Mouse (Mus musculus): ENCODE measurements around the gene Mettl7b. TPM values are rescaled to one million over a fixed set of nuclear protein-coding genes. Genes with fewer than 3 reads are reported as not detected.

Gene Mettl7b
- polyA plus RNA-seq, 1 experiment = 0.77 TPM

DNA sequence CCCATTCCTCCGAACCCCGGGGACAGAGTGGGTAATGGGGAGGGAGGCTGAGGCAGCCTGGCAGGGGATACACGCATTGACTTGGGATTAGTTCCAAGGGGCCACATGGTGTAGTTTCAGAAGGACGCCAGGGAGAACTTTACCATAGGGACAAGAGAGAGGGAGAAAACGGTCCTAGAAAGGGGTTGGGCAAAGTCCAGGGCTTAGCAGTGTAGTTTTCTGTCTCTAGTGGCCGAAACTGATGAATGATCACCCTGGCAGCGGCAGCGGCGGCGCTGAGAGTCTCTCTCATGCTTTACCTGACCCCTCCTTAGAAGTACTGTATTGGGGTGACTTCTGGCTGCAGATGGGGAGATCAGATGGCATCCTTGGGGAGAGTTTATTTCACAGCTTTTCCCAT, 2.4 kb downstream of the Mettl7b start:
- Histone ChIP-seq H3K4me3 (replicated peaks; ENCODE audit: extremely low read depth, low read depth, low read length) (no peak overlapping the region), H3K4me1 (ENCODE audit: control insufficient read depth, insufficient read depth, low read length) (no peaks in the 10 kb centered on the region)
- DNase-seq = no peak
- WGBS = 80% methylated on average over 10 of the region's 10 CpGs
- TF ChIP-seq CTCF (IDR thresholded peaks at IDR 0.05; ENCODE audit: insufficient read depth, low read length) (no peak), POLR2A (IDR thresholded peaks at IDR 0.05; ENCODE audit: borderline replicate concordance, extremely low read depth, low read depth, low read length) (no peak)

DNA sequence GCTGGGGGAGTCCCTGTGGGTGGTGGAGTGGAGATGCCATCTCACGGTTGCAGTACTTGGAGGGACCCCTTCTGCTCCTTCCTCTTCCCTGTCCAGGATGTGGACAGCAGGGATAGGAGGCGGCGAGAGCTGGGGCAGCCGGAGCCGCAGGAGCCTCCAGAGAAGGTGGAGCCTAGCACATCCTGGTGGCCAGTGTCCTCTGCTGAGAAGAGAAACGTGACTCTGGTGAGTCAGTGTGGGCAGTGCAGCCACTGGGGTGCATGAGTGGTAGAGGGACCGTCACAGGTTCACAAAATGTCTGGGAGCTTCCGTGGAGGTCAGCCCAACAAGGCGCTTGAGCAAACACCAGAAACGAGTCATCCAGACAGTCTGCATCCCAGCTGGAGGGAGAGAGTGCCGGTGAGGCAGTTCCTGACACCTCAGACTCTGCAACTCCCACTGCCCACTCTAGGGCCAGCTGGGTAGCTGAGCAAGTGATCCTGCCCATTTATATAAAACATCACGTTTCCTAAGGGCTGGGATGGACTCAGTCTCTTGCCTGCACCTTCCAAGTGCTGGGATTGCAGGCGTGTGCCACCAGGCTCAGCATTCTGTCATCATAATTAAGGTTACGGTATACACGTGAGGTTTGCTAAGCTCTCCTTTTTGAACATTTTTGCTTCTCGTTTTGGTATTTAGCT, 10.4 kb downstream of the Mettl7b start:
- TF ChIP-seq POLR2A (IDR thresholded peaks at IDR 0.05; ENCODE audit: borderline replicate concordance, extremely low read depth, low read depth, low read length) (no peak), CTCF (IDR thresholded peaks at IDR 0.05; ENCODE audit: insufficient read depth, low read length) (no peak)
- H3K4me1 ChIP-seq (ENCODE audit: control insufficient read depth, insufficient read depth, low read length) = no peaks in the 10 kb centered on the region
- no peak for DNase-seq
- H3K4me3 ChIP-seq (replicated peaks; ENCODE audit: extremely low read depth, low read depth, low read length) = no peak overlapping the region
- 56% methylated on average over 16 of the region's 16 CpGs for WGBS

DNA sequence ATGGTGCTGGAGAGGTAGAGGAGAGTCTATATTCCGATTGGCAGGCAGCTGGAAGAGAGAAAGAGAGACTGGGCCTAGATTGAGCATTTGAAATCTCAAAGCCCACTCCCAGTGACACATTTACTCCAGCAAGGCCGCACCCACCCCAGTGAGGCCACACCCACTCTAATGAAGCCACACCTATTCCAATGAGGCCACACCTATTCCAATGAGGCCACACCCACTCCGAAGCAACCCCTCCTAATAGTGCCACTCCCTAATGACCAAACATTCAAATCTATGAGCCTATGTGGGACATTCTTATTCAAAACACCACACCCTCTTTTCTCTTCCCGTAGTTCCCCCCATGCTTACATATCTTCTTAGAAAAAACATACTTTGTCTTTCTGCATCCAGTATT, 13.3 kb downstream of the Mettl7b start:
- TF ChIP-seq POLR2A (IDR thresholded peaks at IDR 0.05; ENCODE audit: borderline replicate concordance, extremely low read depth, low read depth, low read length) (no peak), CTCF (IDR thresholded peaks at IDR 0.05; ENCODE audit: insufficient read depth, low read length) (no peak)
- 86% methylated on average over 4 of the region's 4 CpGs for WGBS
- H3K4me1 ChIP-seq (ENCODE audit: control insufficient read depth, insufficient read depth, low read length) = no peaks in the 10 kb centered on the region
- DNase-seq = no peak
- H3K4me3 ChIP-seq (replicated peaks; ENCODE audit: extremely low read depth, low read depth, low read length) = no peak overlapping the region

DNA sequence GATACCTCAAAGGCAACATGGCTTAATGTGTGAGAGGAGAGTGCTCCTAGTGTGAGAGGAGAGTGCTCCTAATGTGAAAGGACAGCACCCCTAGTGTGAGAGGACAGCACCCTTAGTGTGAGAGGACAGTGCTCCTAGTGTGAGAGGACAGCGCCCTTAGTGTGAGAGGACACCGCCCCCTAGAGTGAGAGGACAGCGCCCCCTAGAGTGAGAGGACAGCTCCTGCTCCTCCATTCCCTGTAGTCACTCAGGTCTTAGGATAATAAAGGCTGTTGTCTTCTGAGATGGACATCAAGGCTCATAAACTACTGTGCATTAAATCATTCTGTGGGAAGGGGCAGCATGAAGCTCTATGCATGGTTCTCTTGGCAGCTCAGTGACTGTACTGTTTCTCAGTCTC, 15.1 kb downstream of the Mettl7b start:
- TF ChIP-seq CTCF (IDR thresholded peaks at IDR 0.05; ENCODE audit: insufficient read depth, low read length) (peak; percentile 68), POLR2A (IDR thresholded peaks at IDR 0.05; ENCODE audit: borderline replicate concordance, extremely low read depth, low read depth, low read length) (no peak)
- DNase-seq = peak; percentile 49
- Histone ChIP-seq H3K4me1 (ENCODE audit: control insufficient read depth, insufficient read depth, low read length) (no peaks in the 10 kb centered on the region), H3K4me3 (replicated peaks; ENCODE audit: extremely low read depth, low read depth, low read length) (no peak overlapping the region)
- WGBS = 21% methylated on average over 3 of the region's 3 CpGs

DNA sequence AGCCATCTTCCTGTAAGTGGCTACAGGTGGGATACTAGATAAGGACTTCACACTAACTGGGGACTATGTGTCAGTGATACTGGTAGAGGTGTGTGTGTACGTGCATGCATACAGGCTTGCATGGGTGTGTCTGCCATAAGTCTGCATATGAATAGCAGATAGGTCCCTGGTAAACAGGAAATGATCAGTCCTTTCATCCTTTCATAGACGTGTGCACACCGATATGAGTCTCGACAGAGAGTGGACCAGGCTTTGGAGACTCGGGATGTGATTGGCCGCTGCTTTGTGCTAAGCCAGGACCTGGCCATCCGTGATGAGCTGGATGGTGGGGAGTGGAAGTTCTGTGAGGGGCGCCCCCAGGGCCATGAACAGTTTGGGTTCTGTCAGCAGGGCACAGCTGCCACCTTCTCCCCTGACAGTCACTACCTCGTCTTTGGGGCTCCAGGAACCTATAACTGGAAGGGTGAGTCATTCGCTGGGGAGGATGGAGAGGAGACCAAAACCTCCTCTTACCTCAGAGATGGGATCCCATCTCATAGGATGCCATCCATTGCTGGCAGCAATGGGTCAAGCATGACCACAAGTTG, 20.2 kb downstream of the Mettl7b start:
- Histone ChIP-seq H3K4me3 (replicated peaks; ENCODE audit: extremely low read depth, low read depth, low read length) (no peak overlapping the region), H3K4me1 (ENCODE audit: control insufficient read depth, insufficient read depth, low read length) (peaks cover 4% of the 10 kb centered on the region; the same call in 1 of the 2 replicates)
- no peak for TF ChIP-seq POLR2A (IDR thresholded peaks at IDR 0.05; ENCODE audit: borderline replicate concordance, extremely low read depth, low read depth, low read length)
- TF ChIP-seq CTCF (IDR thresholded peaks at IDR 0.05; ENCODE audit: insufficient read depth, low read length) = no peak
- WGBS = 68% methylated on average over 10 of the region's 10 CpGs
- no peak for DNase-seq

DNA sequence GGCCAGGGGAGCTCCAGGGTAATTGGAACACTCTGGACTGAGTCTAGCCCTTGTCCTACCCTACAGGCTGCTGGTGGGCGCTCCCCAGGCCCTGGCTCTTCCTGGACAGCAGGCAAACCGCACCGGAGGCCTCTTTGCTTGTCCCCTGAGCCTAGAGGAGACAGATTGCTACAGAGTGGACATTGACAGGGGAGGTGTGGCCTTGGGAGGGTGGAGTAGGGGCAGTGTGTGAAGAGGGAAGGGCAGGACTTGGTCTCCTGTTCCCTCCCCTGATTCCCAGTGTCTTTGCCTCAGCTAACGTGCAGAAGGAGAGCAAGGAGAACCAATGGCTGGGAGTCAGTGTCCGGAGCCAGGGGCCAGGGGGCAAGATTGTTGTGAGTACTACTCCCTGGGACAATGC, 21.8 kb downstream of the Mettl7b start:
- peak; percentile 24 for DNase-seq

DNA sequence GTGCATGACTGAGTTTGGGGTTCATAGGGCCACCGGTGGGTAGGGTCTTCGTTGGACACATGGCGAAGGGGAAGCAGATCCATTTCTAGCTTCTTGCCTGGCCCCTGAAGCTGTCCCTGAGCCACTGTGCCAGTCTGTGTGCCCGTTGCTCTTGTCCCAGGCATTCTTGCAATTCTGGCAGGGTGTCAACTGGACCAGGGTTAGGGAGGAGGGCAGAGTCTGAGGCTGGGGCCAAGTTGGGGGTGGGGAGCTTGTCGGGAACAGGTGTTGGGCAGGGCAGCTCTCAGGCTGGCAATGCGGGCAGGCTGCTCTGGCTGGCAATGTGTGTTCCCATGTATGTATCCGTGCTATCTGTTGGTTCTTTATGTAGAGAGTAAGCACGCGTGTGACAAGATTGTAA, 22.3 kb downstream of the Mettl7b start:
- no peak overlapping the region for H3K4me3 ChIP-seq (replicated peaks; ENCODE audit: extremely low read depth, low read depth, low read length)
- TF ChIP-seq CTCF (IDR thresholded peaks at IDR 0.05; ENCODE audit: insufficient read depth, low read length) (no peak), POLR2A (IDR thresholded peaks at IDR 0.05; ENCODE audit: borderline replicate concordance, extremely low read depth, low read depth, low read length) (no peak)
- peaks cover 9% of the 10 kb centered on the region for H3K4me1 ChIP-seq (ENCODE audit: control insufficient read depth, insufficient read depth, low read length)
- WGBS = 70% methylated on average over 9 of the region's 9 CpGs
- peak; percentile 70 for DNase-seq

More for the DNA sequence above, 21.8 kb downstream of the Mettl7b start:
- Histone ChIP-seq H3K4me3 (replicated peaks; ENCODE audit: extremely low read depth, low read depth, low read length) (no peak overlapping the region), H3K4me1 (ENCODE audit: control insufficient read depth, insufficient read depth, low read length) (peaks cover 7% of the 10 kb centered on the region)
- TF ChIP-seq POLR2A (IDR thresholded peaks at IDR 0.05; ENCODE audit: borderline replicate concordance, extremely low read depth, low read depth, low read length) (no peak), CTCF (IDR thresholded peaks at IDR 0.05; ENCODE audit: insufficient read depth, low read length) (no peak)
- 39% methylated on average over 5 of the region's 5 CpGs for WGBS

DNA sequence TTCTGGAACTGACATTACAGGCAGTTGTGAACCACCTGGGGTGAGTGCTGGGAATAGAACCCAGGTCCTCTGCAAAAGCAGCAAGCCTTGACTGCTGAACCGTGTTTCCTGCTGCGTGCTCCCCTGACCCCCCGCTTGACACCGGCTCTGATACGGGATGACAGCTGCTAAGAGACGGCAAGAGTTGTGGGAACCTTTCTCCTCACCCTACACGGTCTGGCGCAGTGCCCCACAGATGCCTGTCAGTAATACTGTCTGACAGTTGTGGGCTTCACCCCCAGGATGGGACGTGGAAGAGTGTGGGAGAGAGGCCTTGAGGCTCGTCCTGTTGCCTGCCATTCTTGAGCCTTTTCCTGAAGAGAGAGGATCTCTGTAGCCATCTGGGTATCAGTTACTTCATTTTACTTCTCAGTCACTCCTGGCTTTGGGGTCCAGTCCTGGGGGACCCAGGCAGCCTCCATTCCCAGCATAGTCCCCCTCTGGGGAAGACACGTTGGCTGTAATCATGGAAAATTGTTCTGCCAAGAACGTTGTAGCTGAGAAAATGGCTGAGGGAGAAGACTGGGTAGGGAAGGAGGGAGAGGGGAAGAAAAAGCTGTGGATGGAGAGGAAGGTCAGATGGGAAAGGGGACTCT, 22.9 kb downstream of the Mettl7b start:
- TF ChIP-seq CTCF (IDR thresholded peaks at IDR 0.05; ENCODE audit: insufficient read depth, low read length) (no peak), POLR2A (IDR thresholded peaks at IDR 0.05; ENCODE audit: borderline replicate concordance, extremely low read depth, low read depth, low read length) (no peak)
- Histone ChIP-seq H3K4me3 (replicated peaks; ENCODE audit: extremely low read depth, low read depth, low read length) (no peak overlapping the region), H3K4me1 (ENCODE audit: control insufficient read depth, insufficient read depth, low read length) (peaks cover 9% of the 10 kb centered on the region)
- DNase-seq = no peak
- 72% methylated on average over 12 of the region's 12 CpGs for WGBS

DNA sequence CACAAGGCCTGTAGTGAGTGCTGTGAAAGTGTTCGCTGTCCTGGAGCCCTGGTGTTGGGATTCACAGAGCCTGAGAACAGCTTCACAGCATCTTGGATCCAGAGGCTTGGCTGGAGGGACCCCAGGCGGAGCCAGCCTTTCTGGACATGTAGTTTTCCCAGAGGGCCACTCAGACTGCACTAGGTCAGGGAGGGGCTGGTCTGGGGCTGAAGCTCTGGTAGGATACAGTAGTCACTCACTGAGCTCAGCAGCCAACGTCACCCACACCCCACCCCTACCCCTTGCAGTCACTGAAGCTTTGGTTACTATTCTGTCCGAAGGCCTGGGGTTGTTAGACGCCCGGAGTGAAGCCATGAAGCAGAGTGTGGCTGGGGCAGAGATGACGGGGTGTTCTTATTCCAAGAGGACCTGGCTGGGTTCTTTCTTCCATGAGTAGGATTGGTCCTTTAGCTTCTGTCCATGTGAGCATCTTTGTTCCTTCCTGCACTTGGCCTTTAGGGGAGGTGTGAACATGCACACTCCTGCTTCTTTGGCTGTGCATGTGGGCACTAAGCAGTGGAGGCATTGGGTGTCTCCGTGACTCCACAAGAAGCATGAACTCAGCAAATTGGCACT, 24.9 kb downstream of the Mettl7b start:
- H3K4me1 ChIP-seq (ENCODE audit: control insufficient read depth, insufficient read depth, low read length) = peaks cover 9% of the 10 kb centered on the region
- H3K4me3 ChIP-seq (replicated peaks; ENCODE audit: extremely low read depth, low read depth, low read length) = no peak overlapping the region
- 75% methylated on average over 8 of the region's 8 CpGs for WGBS
- TF ChIP-seq POLR2A (IDR thresholded peaks at IDR 0.05; ENCODE audit: borderline replicate concordance, extremely low read depth, low read depth, low read length) = no peak
- no peak for TF ChIP-seq CTCF (IDR thresholded peaks at IDR 0.05; ENCODE audit: insufficient read depth, low read length)
- no peak for DNase-seq

Measured in lung, adult 2 months (tissue).